Mouse (Mus musculus) hindlimb bud, embryonic 11.5 days (tissue): ENCODE data around the gene Rapgef4.

Experiments
- DNase-seq: peaks from one replicate; pipeline ENCODE4 v3.0.0-alpha.2; 2012; ENCODE audit warnings: low read depth, low spot score; ENCODE audit errors: extremely low spot score

Gene Rapgef4

GRCm38 (mm10) chr2:71980771-71981342 is at the start of gene Rapgef4:
Gene Rapgef4 (plus strand): TSS chr2:71981240.
- DNase-seq, result no peak

- DNase-seq, result no peak
These were observed 47.0 kb upstream of the Rapgef4 start for GRCm38 (mm10) chr2:71934046-71934445.

- DNase-seq, result no peak
These were observed 44.3 kb upstream of the Rapgef4 start for GRCm38 (mm10) chr2:71936711-71937110.

GRCm38 (mm10) chr2:71937649-71938308 is 43.3 kb upstream of the Rapgef4 start:
- no peak for DNase-seq

GRCm38 (mm10) chr2:71938716-71939393 is 42.2 kb upstream of the Rapgef4 start:
- DNase-seq, result no peak

- DNase-seq, result no peak
These were observed 39.9 kb upstream of the Rapgef4 start for GRCm38 (mm10) chr2:71941005-71941720.

GRCm38 (mm10) chr2:71941721-71942087 is 39.3 kb upstream of the Rapgef4 start:
- DNase-seq, result no peak

- DNase-seq, result no peak
These were observed 29.8 kb upstream of the Rapgef4 start for GRCm38 (mm10) chr2:71951212-71951611.

GRCm38 (mm10) chr2:71955637-71956036 is 25.4 kb upstream of the Rapgef4 start:
- no peak for DNase-seq

GRCm38 (mm10) chr2:71956463-71956862 is 24.6 kb upstream of the Rapgef4 start:
- DNase-seq, result no peak

- DNase-seq, result no peak
These were observed 23.1 kb upstream of the Rapgef4 start for GRCm38 (mm10) chr2:71957951-71958350.

GRCm38 (mm10) chr2:71958393-71958792 is 22.6 kb upstream of the Rapgef4 start:
- no peak for DNase-seq

GRCm38 (mm10) chr2:71964216-71964615 is 16.8 kb upstream of the Rapgef4 start:
- DNase-seq, result no peak

GRCm38 (mm10) chr2:71965476-71965875 is 15.6 kb upstream of the Rapgef4 start:
- no peak for DNase-seq

- DNase-seq, result peak; percentile 24
These were observed 14.3 kb upstream of the Rapgef4 start for GRCm38 (mm10) chr2:71966737-71967136.

GRCm38 (mm10) chr2:71967855-71968254 is 13.2 kb upstream of the Rapgef4 start:
- no peak for DNase-seq

GRCm38 (mm10) chr2:71973646-71974045 is 7.4 kb upstream of the Rapgef4 start:
- no peak for DNase-seq

- DNase-seq, result no peak
These were observed 6.7 kb upstream of the Rapgef4 start for GRCm38 (mm10) chr2:71974143-71974846.

- DNase-seq, result no peak
These were observed 1.1 kb upstream of the Rapgef4 start for GRCm38 (mm10) chr2:71979981-71980380.

GRCm38 (mm10) chr2:71981343-71981851 is 357 bp downstream of the Rapgef4 start:
- DNase-seq, result no peak

- no peak for DNase-seq
These were observed 856 bp downstream of the Rapgef4 start for GRCm38 (mm10) chr2:71981896-71982295.
